Mouse (Mus musculus) erythroblast, adult 5-6 weeks (primary cell): ENCODE measurements at regions not wholly inside any gene's neighbourhood (a gene's known extent, or its start where the extent isn't known, plus 50 kb on each side); places are given as distances from the start of the nearest gene placed in this dataset.

Source experiments
- ATAC-seq: replicated peaks from 2 replicates; pipeline ENCODE4 v1.8.0; 2016; ENCODE audit warnings: moderate number of reproducible peaks, mild to moderate bottlenecking, moderate TSS enrichment, inconsistent platforms; ENCODE audit not compliant: poor library complexity, low FRiP score, severe bottlenecking

DNA sequence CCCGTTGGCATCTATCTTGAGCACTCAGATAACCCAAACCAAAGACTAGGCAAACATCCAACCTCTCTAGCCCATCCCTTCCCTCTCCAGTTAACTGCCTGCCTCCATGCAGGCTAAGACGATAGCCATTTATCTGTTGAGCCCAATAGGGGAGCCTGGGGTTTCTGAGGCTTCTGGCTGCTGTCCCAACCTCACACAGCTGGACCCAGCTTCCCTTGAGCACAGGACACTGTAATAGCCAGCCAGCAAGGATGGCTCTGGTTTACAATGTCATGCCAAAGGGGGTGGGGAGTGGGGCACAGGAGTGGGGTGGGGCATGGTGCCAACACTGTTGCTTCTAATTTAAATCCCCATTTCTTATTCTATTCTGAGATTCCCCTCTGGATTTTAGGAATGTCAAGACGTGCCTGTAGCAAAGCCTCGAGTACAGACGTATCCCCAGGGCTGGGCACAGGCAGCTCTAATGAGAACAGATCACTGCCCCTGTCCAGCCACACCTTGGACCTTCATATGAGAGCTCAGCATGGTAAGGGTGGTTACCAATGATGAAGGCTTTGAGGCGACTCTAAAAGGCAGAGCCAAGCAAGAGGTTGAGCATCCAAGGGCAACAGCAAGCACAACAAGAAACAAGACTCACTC is 152.0 kb downstream of the Auh start:
- ATAC-seq: 0 out of 2 replicates have a peak, but pooled peaks have one; percentile 46

DNA sequence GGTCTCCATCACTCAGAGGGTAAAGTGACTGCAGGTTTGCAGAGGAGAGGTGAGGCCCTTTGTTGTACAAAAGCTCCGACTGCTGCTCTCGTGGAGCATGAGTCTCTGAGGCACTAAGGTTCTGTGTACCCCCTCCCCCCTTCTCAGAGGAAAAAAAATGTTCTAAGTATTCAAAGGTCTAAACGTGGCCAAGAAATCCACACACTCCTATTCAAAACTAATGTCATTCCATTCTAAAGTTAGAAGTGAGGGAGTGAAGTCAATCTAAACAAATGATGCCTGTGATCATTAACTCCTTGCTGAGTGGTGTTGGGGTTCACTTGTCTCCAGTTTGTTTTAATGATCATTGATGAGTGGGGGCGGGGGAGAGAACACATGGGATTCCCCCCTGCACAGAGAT is 150.6 kb downstream of the Auh start:
- ATAC-seq: no peak
